Mouse (Mus musculus) urinary bladder, postnatal 25 days (tissue): ENCODE measurements around the gene Tmtc2.

Source experiments
- DNase-seq: peaks from one replicate; pipeline ENCODE4 v3.0.0; 2022; ENCODE audit warnings: low spot score

Tmtc2 gene

DNA sequence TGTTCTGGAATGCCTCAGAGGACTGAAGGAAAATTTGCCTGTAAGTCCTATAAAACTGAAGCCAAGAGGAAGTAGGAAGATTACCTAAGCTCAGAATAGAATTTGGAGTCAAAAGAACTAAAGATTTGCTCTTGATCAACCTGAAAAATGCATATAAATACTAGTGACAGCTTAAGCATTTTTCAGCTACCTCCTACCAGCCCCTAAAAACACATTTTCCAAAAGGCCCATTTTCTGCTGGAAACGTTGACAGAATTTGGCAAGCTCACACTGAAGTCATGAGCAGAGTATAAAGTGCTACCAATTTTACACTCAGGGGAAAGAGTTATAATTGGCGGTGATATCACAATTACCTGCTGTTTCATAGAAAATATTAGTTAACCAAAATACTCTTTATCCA, 285.8 kb downstream of the Tmtc2 start:
- DNase-seq, result no peak

- DNase-seq, result no peak
These were observed 286.7 kb downstream of the Tmtc2 start for GRCm38 (mm10) chr10:105287575-105287974.

DNA sequence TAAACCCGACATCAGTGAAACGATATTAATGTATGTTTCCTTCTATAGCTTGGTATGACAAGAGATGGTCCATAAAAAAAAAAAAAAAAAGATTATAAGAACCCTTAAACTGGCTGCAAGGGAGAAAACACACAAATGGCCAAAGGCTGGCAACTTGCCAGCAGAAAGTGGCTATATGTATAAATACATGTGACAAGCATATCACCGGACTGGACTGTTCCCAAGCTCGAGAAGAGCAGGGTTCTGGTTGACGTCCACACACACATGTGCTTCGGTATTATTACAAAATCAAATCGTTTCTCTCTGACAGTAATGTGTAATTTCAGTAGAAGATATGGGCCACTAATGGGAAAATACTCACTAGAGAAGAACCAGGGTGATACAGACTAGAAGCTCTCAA, 287.2 kb downstream of the Tmtc2 start:
- no peak for DNase-seq

- DNase-seq, result no peak
These were observed 288.0 kb downstream of the Tmtc2 start for GRCm38 (mm10) chr10:105286221-105286620.

DNA sequence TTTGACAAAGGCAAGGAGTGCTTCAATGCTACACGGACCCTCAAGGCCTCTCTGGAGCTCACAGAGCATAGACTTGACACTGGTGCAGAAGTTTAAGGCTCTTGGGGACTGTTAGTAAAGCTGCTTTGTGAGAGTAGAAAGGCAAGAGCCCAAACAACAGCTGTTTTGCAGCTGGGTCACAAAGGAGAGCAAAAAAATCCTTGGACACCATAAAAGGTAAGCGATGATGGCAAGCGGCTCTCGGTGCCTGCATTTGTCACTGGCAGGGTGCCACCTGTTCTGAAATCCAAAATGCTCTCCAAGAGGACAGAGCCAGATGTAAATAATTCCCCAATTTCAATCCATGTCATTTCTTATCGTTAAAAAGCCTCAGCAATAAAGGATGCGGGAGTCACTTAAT, 290.1 kb downstream of the Tmtc2 start:
- peak; percentile 20 for DNase-seq

DNA sequence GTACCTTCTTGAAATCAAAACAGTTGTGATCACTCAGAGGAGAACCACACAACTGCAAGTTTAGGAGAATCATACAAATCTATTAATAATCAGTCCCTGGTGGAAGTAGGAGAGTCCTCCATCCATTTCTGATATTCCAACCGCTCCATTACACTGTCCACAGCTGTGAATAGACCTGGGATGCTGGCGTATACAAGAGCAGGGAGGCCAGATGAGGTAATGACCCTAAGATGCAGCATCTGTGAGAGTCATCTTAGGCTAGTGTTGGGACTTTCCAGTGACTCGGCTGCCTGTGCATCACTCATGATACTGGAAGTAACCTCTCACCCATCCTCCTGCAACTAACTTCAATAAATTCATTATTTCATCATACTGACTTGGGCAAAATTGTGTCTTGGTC, 293.3 kb downstream of the Tmtc2 start:
- no peak for DNase-seq

DNA sequence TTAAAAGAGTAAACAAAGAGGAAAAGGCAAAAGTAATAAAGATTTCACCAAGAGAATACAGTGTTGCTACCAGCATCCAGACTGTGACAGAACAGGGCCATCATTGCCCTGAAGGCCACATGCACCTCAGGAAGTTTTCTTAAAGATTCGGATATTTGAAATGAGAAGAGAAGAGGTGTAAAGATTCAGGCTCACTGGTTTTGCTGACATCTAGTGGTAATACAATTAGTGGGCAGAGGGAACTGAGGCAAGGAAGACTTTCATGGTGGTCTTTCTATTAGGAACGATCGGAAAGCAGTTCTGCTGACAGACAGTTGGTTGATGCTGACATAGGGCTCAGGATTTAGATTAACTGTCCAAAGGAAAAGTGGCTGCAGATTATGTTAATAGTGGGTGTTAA, 314.2 kb downstream of the Tmtc2 start:
- DNase-seq, result no peak

DNA sequence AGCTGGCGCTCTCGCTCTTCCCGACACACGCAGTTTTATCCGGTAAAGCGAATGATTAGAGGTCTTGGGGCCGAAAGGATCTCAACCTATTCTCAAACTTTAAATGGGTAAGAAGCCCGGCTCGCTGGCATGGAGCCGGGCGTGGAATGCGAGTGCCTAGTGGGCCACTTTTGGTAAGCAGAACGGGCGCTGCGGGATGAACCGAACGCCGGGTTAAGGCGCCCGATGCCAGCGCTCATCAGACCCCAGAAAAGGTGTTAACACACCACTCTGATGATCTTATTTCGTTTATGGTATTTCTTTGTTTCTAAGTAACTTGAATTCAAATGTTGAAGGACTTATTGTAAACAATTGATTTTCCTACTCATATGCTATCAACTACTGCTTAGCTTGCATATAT, 336.0 kb downstream of the Tmtc2 start:
- peak; percentile 65 for DNase-seq

GRCm38 (mm10) chr10:105232864-105233263, 341.4 kb downstream of the Tmtc2 start:
- DNase-seq, result no peak

DNA sequence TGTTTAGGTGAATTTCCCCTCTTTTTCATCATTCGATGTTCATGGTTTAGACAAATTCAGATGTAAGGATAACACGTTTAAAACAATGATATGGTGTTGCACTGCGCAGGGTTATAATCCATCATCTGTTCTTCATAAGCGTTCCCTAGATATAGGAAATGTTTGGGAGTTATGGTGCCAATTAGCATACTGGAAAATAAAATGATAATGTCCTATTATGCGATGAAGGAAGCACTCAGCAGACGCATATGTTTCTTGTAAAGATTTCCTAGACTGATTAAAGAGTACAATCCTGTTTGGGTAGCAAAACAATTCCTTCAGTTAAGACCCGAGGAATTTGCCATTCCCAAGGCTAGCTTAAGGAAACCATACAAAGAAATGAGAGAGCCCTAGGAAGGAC, 343.8 kb downstream of the Tmtc2 start:
- no peak for DNase-seq

- no peak for DNase-seq
These were observed 345.6 kb downstream of the Tmtc2 start for GRCm38 (mm10) chr10:105228623-105229022.

- DNase-seq, result no peak
These were observed 346.6 kb downstream of the Tmtc2 start for GRCm38 (mm10) chr10:105227631-105228030.

DNA sequence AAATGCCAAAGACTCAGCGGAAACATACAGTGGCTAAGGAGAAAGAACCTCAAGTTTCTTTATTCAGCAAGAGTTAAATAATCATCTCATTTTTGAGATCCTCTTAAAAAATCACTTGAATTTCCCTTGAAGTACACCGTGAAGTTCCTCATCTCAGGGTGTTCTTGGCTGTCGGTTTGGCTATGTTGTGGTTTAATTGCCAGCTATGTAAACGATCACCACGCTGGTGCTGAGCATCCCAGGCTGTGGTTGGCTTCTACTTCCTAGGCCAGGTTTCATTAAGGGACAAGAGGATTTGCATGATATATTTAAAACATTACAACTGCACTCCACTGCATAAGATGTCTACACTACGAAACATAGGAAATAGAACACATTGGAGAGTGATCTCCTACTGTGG, 348.5 kb downstream of the Tmtc2 start:
- no peak for DNase-seq

DNA sequence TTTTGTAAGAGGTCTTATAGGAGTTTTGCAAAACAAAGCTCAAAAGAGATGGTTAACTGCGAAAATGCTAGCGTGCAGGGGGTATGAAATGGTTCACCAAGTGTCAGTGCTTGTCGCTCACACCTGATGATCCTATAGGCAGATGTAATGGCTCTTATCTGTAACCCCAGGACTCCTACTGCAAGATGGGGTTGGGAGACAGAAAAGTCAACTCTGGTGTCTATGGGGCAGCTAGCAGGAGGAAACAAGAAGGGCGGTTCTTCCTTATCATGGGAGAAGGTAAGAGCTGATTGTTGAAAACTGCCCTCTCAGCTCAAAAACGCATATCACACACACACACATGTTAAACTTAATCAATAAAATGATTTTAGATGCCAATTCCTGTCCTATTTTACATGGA, 351.3 kb downstream of the Tmtc2 start:
- no peak for DNase-seq

GRCm38 (mm10) chr10:105201491-105201890, 372.8 kb downstream of the Tmtc2 start:
- DNase-seq, result no peak

- DNase-seq, result no peak
These were observed 373.6 kb downstream of the Tmtc2 start for GRCm38 (mm10) chr10:105200678-105201077.

DNA sequence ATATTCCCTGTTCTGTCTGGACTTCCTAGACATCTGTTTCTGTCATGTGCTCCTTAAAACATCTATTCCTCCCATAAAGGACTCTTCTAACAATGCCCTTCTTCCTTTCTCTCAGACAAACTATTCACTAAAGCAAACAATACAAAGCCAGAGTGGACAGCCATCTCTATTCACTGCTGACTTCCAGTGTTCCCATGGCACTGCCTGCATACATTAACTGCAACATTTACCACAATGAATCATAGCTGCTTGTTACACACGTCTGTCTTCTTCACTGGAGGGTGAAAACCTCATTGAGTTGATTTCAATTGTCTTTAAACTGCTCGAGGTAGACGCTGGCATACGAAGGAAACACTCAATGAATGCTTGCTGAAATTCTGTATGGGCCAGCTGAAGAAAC, 374.2 kb downstream of the Tmtc2 start:
- no peak for DNase-seq

DNA sequence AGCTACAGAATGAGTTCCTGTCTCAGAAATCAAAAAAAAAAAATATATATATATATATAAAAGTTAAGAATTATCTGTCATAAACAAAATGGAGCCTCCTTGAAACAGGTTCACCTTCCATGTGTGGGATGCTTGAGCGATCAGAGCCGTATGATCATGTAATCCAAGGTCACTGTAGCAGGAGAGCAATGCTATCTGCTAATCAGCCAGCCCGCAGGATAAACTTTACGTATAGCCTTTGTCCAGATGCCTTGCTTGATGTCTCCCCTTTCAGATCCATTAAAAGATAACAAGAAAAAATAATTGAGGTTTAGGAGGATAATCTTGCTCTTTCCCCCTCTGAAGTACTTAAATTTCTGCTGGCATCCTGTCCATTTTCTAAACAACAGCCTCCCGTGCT, 374.7 kb downstream of the Tmtc2 start:
- no peak for DNase-seq

DNA sequence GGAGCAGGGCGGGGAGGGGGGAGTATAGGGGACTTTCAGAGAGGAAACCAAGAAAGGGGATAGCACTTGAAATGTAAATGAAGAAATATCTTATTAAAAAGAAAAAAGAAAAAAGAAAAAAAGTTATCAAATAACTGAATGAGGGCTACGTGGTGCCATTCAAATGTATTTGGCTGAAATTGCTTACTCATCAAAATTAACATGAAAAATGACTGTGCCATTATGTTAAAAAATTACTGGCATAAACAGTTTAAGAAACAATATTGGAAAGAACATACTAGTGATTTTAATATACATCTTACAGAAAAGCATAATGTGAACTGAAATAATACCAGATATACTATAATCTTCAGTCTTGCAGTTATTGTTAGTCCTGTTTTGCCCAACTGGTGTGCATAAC, 378.9 kb downstream of the Tmtc2 start:
- no peak for DNase-seq

DNA sequence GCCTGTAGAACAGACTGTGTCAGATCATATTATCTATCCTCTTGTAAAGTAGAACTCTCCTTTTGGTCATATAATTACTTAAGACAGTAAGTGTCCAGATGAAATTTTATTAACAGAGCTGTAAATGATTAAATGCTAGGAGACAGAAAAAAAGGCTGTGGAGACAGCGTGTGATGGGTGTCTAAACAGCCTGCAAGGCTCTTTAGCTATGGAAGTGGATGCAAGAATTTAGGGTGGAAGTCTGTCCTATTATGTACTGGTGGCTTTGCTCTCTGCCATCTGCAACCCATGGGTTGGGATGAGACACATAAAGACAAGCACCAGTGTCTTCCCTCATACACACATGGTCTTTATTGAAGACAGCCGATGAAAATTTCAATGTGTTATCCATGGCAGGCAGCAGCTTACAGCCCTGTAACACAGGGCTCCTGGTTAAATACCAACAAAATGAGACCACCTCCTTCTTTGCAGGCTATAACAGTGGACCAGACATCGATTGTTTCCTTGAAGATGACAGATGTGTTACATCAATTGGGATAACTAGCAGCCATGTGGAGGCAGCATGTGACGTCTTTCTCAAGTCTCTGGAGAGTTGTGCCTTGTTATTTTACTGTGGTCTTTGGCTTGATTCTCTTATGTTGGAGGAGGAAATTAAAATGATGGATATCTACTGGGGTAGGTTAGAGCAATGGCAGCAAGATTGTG, 380.3 kb downstream of the Tmtc2 start:
- DNase-seq, result no peak

DNA sequence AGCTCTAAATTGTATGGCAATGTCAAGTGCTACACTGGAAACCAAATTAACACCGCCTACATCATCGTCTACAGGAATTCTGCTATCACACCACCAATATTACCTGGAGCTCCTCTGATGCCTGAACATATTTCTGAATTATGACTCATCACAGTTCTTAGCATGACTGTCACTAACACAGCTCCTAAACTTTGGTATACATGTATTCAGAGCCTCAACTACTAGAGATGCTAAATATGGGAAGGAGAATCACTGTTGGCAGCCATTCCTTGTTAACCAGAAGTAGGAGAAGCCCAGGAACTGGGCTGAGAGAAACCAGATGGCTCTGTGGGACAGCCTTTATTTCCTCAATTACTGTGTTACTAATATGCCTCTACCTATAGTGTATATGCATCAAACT, 382.2 kb downstream of the Tmtc2 start:
- DNase-seq, result no peak

DNA sequence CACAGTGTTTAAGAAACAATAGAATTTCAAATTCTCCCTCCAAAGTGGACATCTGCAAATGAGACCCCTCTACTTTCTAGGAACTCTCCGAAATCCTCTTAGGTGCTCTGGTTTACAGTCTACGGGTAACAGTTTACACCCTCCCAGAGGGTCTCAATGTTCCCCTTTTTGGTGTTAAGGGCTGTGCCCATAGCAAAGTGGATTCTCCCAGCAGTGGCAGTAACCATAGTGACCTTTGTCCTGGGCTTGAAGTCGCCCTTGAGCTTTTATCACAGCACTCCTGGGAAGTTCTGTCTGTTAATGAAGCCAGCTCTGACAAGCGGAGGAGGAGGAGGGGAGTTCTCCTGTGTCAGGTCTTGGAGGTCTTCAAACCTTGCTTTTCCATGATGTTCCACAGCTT, 384.5 kb downstream of the Tmtc2 start:
- no peak for DNase-seq

DNA sequence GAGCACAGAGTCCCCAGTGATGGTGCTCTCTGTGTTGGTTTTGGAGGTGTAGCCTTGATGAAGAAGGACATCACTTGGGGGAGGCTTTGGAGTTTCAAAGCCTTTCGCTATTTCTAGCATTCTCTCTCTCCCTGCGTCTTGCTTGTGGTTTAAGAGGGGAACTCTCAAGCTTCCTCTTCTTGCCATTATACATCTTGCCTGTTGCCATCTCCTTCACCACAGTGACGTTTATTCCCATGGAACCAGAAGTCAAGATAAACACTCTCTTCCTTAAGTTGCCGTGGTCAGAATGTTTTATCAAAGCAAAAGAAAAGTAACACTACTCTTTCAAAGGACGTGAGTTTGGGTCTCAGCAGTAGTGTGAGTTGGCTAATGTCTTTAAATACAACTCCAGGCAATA, 387.6 kb downstream of the Tmtc2 start:
- no peak for DNase-seq

- DNase-seq, result no peak
These were observed 405.7 kb downstream of the Tmtc2 start for GRCm38 (mm10) chr10:105168443-105169102.
